Mouse (Mus musculus) heart, postnatal 0 days (tissue): ENCODE data around the gene Adamts12. TPM values are rescaled to one million over a fixed set of nuclear protein-coding genes. Genes with fewer than 3 reads are reported as not detected.

Experiments
- ATAC-seq: fragments of 200-750 bp; cut with Nextera tagmentation; 2 replicates; pipeline ENCODE4 v1.8.0; 2017; ENCODE audit warnings: low read depth, moderate number of reproducible peaks, moderate library complexity; ENCODE audit not compliant: insufficient read depth
- DNase-seq: peaks from one replicate; pipeline ENCODE4 v3.0.0-alpha.2; 2016; ENCODE audit warnings: low spot score
- H3K27ac ChIP-seq: fragments of 300-500 bp; sonication (generic); 2 replicates; pipeline ENCODE4 v1.5.1; 2014; ENCODE audit warnings: low read depth, mild to moderate bottlenecking
- H3K27me3 ChIP-seq: fragments of 300-500 bp; sonication (generic); 2 replicates; pipeline ENCODE4 v1.6.1; 2014; ENCODE audit warnings: low read length, mixed read lengths; ENCODE audit not compliant: control insufficient read depth, insufficient read depth
- H3K36me3 ChIP-seq: fragments of 300-500 bp; sonication (generic); replicated peaks from 2 replicates; pipeline ENCODE4 v1.6.1; 2014; ENCODE audit warnings: low read length, mixed read lengths; ENCODE audit not compliant: control insufficient read depth, insufficient read depth
- H3K4me1 ChIP-seq: fragments of 300-500 bp; sonication (generic); 2 replicates; pipeline ENCODE4 v1.6.1; 2014; ENCODE audit warnings: antibody characterized with exemption; ENCODE audit not compliant: control insufficient read depth, insufficient read depth
- H3K4me2 ChIP-seq: fragments of 300-500 bp; sonication (generic); 2 replicates; pipeline ENCODE4 v1.6.1; 2014; ENCODE audit warnings: low read depth, mild to moderate bottlenecking, low read length, moderate library complexity
- H3K4me3 ChIP-seq: fragments of 300-500 bp; sonication (generic); 2 replicates; pipeline ENCODE4 v1.5.1; 2014; ENCODE audit warnings: low read depth, low read length
- H3K9ac ChIP-seq: fragments of 300-500 bp; sonication (generic); replicated peaks from 2 replicates; pipeline ENCODE4 v1.6.1; 2014; ENCODE audit warnings: low read depth, low read length, mixed read lengths
- H3K9me3 ChIP-seq: fragments of 300-500 bp; sonication (generic); replicated peaks from 2 replicates; pipeline ENCODE4 v1.6.1; 2016; ENCODE audit warnings: low read length; ENCODE audit not compliant: control insufficient read depth
- CTCF ChIP-seq: IDR thresholded peaks from 2 replicates; pipeline ENCODE4 v1.5.1; 2016; ENCODE audit warnings: antibody characterized with exemption, control low read depth, low read depth
- EP300 ChIP-seq: IDR thresholded peaks from 2 replicates; pipeline ENCODE4 v1.6.1; 2016; ENCODE audit warnings: antibody characterized with exemption, low read depth
- WGBS: fragments of 180-500 bp; shearing (Covaris S2); extraction: QIAGEN DNeasy Blood & Tissue Kit; methylation state at CpG from one replicate; pipeline ENCODE4 v1.1.7; 2014; 5-methylcytosine and 5-hydroxymethylcytosine counted together
- polyA plus RNA-seq: library from polyadenylated mRNA; unstranded; fragments of >200 nt; fragmentation: Nextera tagmentation; extraction: Ambion mirVana; gene quantifications from 2 replicates; pipeline ENCODE4 v1.2.1, GENCODE M21; 2015
- total RNA-seq: library from RNA; depleted of rRNA; stranded (reverse); fragments of >200 nt; gene quantifications from 2 replicates; pipeline ENCODE4 v1.2.3, GENCODE M21; 2014; ENCODE audit warnings: low replicate concordance

Gene Adamts12
- total and polyA plus RNA-seq, 2 experiments from 2014 or later, result 1.1 to 6.4 TPM

- WGBS, result 67% methylated on average over 2 of the region's 2 CpGs
These were observed 128.2 kb downstream of the Adamts12 start for GRCm38 (mm10) chr15:11192762-11193161.

DNA sequence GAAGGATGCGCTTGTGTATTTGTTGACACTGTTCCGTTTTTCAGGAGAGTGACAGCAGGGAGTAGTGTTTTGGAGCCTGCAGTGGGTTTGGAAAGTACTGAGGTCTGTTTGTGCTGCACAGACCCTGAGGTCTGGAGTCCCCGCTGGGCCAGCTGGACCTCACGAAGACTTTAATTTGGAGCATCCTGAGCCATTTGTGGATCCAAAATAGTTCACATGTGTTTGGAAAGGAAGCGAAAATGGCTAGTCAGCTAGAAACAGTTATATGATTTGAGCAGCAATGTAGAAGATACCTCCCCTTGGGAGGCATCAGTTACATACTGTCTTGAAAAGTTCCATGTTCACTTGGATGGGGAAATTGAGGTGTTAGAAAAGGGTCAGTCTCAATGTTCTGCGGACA, 132.5 kb downstream of the Adamts12 start:
- Histone ChIP-seq H3K4me2 (no peak overlapping the region), H3K4me3 (no peak overlapping the region), H3K9ac (no peak overlapping the region), H3K27me3 (no peaks in the 10 kb centered on the region), H3K9me3 (no peaks in the 10 kb centered on the region), H3K36me3 (no peaks in the 10 kb centered on the region), H3K4me1 (no peaks in the 10 kb centered on the region), H3K27ac (no peak overlapping the region)
- DNase-seq, result no peak
- TF ChIP-seq EP300 (no peak), CTCF (no peak)
- 81% methylated on average over 6 of the region's 6 CpGs for WGBS
- no peak for ATAC-seq

More at GRCm38 (mm10) chr15:11192762-11193161, 128.2 kb downstream of the Adamts12 start:
- Histone ChIP-seq H3K27me3 (no peaks in the 10 kb centered on the region), H3K9me3 (no peaks in the 10 kb centered on the region), H3K4me1 (no peaks in the 10 kb centered on the region), H3K27ac (no peak overlapping the region), H3K36me3 (no peaks in the 10 kb centered on the region), H3K4me2 (no peak overlapping the region), H3K9ac (no peak overlapping the region), H3K4me3 (no peak overlapping the region)
- no peak for TF ChIP-seq CTCF
- DNase-seq (no peak), ATAC-seq (no peak)

DNA sequence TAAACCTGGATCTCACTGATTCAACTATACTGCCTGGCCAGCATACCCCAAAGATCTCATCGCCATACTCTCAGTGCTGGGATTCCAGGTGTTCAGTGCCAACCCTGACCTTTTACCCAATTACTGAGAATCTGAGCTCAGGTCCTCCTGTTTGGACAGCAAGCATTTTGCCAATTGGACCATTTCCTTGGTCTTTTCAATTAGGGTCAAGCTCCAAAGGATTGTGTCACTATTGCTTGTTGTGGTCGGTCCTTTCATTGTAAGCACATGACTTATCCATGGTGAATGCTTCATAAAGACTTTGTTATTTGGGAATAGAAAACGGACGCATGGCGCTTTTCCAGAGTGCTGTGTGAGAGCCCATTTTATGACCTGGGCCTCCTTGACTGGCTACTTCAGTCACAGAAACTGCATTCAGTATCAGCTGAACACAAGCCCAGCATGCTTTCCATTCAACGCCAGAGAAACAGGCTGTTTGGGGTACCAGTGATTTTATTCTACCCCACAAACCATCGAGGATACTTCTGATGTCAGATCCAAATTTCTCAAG, 133.7 kb downstream of the Adamts12 start:
- Histone ChIP-seq H3K4me2 (no peak overlapping the region), H3K27ac (no peak overlapping the region), H3K4me3 (no peak overlapping the region), H3K9ac (no peak overlapping the region), H3K36me3 (no peaks in the 10 kb centered on the region), H3K9me3 (no peaks in the 10 kb centered on the region), H3K27me3 (no peaks in the 10 kb centered on the region), H3K4me1 (no peaks in the 10 kb centered on the region)
- no peak for TF ChIP-seq CTCF
- TF ChIP-seq EP300, result no peak
- WGBS, result 79% methylated on average over 7 of the region's 7 CpGs
- DNase-seq, result no peak
- no peak for ATAC-seq

GRCm38 (mm10) chr15:11203084-11203483, 138.5 kb downstream of the Adamts12 start:
- no peak overlapping the region for H3K27ac ChIP-seq
- no peak for DNase-seq
- H3K4me3 ChIP-seq, result no peak overlapping the region
- TF ChIP-seq EP300, result no peak
- TF ChIP-seq CTCF, result no peak
- no peaks in the 10 kb centered on the region for H3K36me3 ChIP-seq
- no peaks in the 10 kb centered on the region for H3K4me1 ChIP-seq
- WGBS, result 68% methylated on average over 6 of the region's 6 CpGs
- no peak overlapping the region for H3K4me2 ChIP-seq
- no peaks in the 10 kb centered on the region for H3K27me3 ChIP-seq
- no peak overlapping the region for H3K9ac ChIP-seq
- no peaks in the 10 kb centered on the region for H3K9me3 ChIP-seq
- no peak for ATAC-seq

- ATAC-seq (no peak), DNase-seq (no peak)
- H3K36me3 ChIP-seq, result no peaks in the 10 kb centered on the region
- H3K9ac ChIP-seq, result no peak overlapping the region
- TF ChIP-seq EP300 (no peak), CTCF (no peak)
- H3K27ac ChIP-seq, result no peak overlapping the region
- H3K9me3 ChIP-seq, result no peaks in the 10 kb centered on the region
- H3K27me3 ChIP-seq, result no peaks in the 10 kb centered on the region
- WGBS, result 40% methylated on average over 3 of the region's 3 CpGs
- no peak overlapping the region for H3K4me2 ChIP-seq
- H3K4me3 ChIP-seq, result no peak overlapping the region
- no peaks in the 10 kb centered on the region for H3K4me1 ChIP-seq
These were observed 140.3 kb downstream of the Adamts12 start for GRCm38 (mm10) chr15:11204934-11205333.

DNA sequence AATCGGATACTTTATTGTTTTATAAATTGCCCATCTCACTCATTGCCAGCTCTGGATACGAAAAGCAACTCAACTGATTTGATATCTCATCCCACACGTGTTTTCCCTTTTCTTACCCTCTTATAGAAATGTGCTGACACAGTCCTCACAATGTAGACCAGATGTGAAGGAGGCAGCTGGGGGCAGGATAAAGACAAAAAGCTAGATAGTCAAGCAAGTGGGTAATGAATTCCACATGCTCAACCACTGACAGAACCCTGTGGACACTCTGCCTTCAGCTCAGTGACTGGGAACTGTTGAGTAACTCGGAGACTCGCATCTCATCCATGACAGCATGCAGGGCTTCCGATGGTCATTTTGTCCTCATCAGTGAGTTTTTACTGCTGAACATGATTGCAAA, 146.4 kb downstream of the Adamts12 start:
- H3K4me3 ChIP-seq, result no peak overlapping the region
- H3K27ac ChIP-seq, result no peak overlapping the region
- H3K4me2 ChIP-seq, result no peak overlapping the region
- TF ChIP-seq EP300 (no peak), CTCF (no peak)
- no peak for ATAC-seq
- no peaks in the 10 kb centered on the region for H3K27me3 ChIP-seq
- no peaks in the 10 kb centered on the region for H3K4me1 ChIP-seq
- no peaks in the 10 kb centered on the region for H3K9me3 ChIP-seq
- WGBS, result 65% methylated on average over 6 of the region's 6 CpGs
- no peaks in the 10 kb centered on the region for H3K36me3 ChIP-seq
- DNase-seq, result no peak
- H3K9ac ChIP-seq, result no peak overlapping the region
